Mouse (Mus musculus) liver, adult 2 months (tissue): Measurements from ENCODE around the gene Syne2.

ENCODE experiments used
- CTCF ChIP-seq: fragments of 200-500 bp; IDR thresholded peaks from 2 replicates; pipeline ENCODE4 v1.5.1; 2011; ENCODE audit warnings: low read depth, low read length, control low read depth
- POLR2A ChIP-seq: fragments of 200-500 bp; IDR thresholded peaks from 2 replicates; pipeline ENCODE4 v1.6.1; 2011; ENCODE audit warnings: low read length, control low read depth; ENCODE audit not compliant: insufficient read depth; ENCODE audit errors: extremely low read depth

- TF ChIP-seq POLR2A (no peak), CTCF (no peak)
Observed at GRCm38 (mm10) chr12:76095117-76096035, 277.4 kb downstream of the Syne2 start.
